Mouse (Mus musculus) embryonic facial prominence, embryonic 14.5 days (tissue): Measurements from ENCODE around the gene Ten1. TPM values are rescaled to one million over a fixed set of nuclear protein-coding genes. Genes with fewer than 3 reads are reported as not detected.

Experiments
- ATAC-seq: fragments of 200-750 bp; cut with Nextera tagmentation; 2 replicates; pipeline ENCODE4 v1.8.0; 2017; ENCODE audit warnings: low read depth, moderate number of reproducible peaks, moderate TSS enrichment
- DNase-seq: peaks from one replicate; pipeline ENCODE4 v3.0.0-alpha.2; 2015; ENCODE audit warnings: low spot score
- H3K27ac ChIP-seq: fragments of 300-500 bp; sonication (generic); replicated peaks from 2 replicates; pipeline ENCODE4 v1.5.1; 2014; ENCODE audit warnings: low read depth, mild to moderate bottlenecking, low read length, moderate library complexity
- H3K27me3 ChIP-seq: fragments of 300-500 bp; sonication (generic); replicated peaks from 2 replicates; pipeline ENCODE4 v1.6.1; 2014; ENCODE audit warnings: low read length; ENCODE audit not compliant: control insufficient read depth, insufficient read depth
- H3K36me3 ChIP-seq: fragments of 300-500 bp; sonication (generic); 2 replicates; pipeline ENCODE4 v1.6.1; 2014; ENCODE audit warnings: low read length, mixed read lengths; ENCODE audit not compliant: control insufficient read depth, insufficient read depth
- H3K4me1 ChIP-seq: fragments of 300-500 bp; sonication (generic); 2 replicates; pipeline ENCODE4 v1.6.1; 2014; ENCODE audit warnings: antibody characterized with exemption, low read length; ENCODE audit not compliant: control insufficient read depth, insufficient read depth
- H3K4me2 ChIP-seq: fragments of 300-500 bp; sonication (generic); 2 replicates; pipeline ENCODE4 v1.6.1; 2014; ENCODE audit warnings: low read depth, mild to moderate bottlenecking, low read length, moderate library complexity, mixed read lengths
- H3K4me3 ChIP-seq: fragments of 300-500 bp; sonication (generic); 2 replicates; pipeline ENCODE4 v1.5.1; 2014; ENCODE audit warnings: low read depth, mild to moderate bottlenecking, low read length
- H3K9ac ChIP-seq: fragments of 300-500 bp; sonication (generic); 2 replicates; pipeline ENCODE4 v1.6.1; 2014; ENCODE audit warnings: low read depth, mild to moderate bottlenecking, low read length, moderate library complexity, mixed read lengths
- H3K9me3 ChIP-seq: fragments of 300-500 bp; sonication (generic); 2 replicates; pipeline ENCODE4 v1.6.1; 2016; ENCODE audit warnings: low read length; ENCODE audit not compliant: control insufficient read depth
- WGBS: fragments of 180-500 bp; shearing (Covaris S2); extraction: QIAGEN DNeasy Blood & Tissue Kit; methylation state at CpG from one replicate; pipeline ENCODE4 v1.1.7; 2014; 5-methylcytosine and 5-hydroxymethylcytosine counted together
- polyA plus RNA-seq: library from polyadenylated mRNA; unstranded; fragments of >200 nt; fragmentation: Nextera tagmentation; extraction: Ambion mirVana; gene quantifications from 2 replicates; pipeline ENCODE4 v1.2.1, GENCODE M21; 2014

Ten1 gene
- 59.8 and 64.1 TPM in 2 replicates for polyA plus RNA-seq

DNA sequence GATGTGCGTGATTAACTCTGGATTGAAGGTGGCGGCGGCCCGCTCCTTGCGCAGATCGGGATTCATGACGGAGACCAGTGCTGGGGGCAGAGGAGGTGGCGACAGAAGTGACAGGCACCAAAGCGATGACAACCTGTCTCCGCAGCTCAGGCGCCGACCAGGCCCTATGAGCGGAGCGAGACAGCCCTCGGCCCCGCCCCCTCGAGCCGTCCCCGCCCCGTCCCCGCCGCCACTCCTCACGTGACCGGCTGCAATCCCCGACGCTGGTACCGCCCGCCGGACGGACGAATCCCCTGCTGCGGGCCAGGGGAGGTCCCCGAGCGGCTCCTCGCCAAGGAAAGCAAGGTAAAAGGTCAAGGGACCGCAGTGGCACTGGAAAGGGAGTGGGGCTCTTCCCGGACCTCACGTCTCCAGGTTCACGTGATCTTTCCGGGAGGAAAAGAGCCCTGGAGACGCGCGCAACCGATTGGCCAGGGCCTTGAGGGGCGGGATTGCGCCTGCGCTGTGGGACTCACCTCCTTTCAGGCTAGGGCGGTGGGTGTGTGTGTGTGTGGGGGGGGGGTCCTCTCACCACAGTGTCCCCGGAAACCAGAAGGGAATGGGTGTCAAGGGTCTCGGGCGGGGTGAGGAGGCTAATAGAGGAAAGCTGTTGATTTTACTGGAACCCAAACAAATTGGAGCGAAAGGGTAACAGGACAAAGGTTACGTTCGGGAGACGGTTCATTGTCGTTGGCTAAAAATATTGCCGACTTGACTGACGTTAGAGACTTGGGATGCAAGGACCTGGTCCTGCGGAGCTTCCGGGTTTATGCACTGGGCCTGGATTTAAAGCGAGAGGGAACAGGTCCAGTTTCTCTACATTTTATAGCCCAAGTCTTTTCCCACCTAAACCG is at the start of gene Ten1, which contains the start of gene Acox1:
Gene Ten1 (plus strand): TSS at position 217 of the 893 bp plus-strand sequence.
Gene Acox1 (minus strand): TSS at position 407 of the 893 bp plus-strand sequence.
- H3K36me3 ChIP-seq: 0 out of 2 replicates have a peak, but pooled peaks cover 10% of the 10 kb centered on the region
- H3K27me3 ChIP-seq: no peaks in the 10 kb centered on the region
- peak within 1 kb of the TSS; percentile 80 for H3K4me3 ChIP-seq
- 1% methylated on average over 57 of the region's 62 CpGs for WGBS
- peaks cover 8% of the 10 kb centered on the region for H3K4me1 ChIP-seq
- peak; percentile 98 for DNase-seq
- ATAC-seq: peak; percentile 98
- H3K9me3 ChIP-seq: no peaks in the 10 kb centered on the region
- peak within 1 kb of the TSS; percentile 78 for H3K9ac ChIP-seq
- H3K27ac ChIP-seq: peak within 1 kb of the TSS; percentile 89
- H3K4me2 ChIP-seq: peak within 1 kb of the TSS; percentile 79

DNA sequence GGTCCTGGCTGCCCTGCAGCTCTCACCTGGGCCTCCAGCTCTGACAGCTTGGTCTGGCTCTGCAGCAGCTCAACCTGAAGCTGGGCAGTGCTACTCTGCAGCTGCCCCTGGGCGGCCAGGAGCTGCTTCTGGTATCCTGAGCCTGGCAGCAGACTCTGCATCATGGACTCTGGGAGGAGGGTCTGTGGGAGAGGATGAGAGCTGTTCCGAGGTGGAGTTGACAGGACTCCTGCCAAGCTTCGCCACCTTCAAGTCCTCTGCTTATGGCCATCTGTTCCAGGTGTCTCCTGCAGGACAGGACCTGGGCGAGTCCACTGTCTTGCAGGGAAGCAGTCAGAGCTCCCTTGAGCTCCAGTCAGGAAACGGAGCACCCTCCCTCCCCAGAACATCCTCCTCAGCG is 49.3 kb upstream of the Ten1 start:
- no peaks in the 10 kb centered on the region for H3K27me3 ChIP-seq
- DNase-seq (no peak), ATAC-seq (no peak)
- peaks cover 99% of the 10 kb centered on the region for H3K36me3 ChIP-seq
- no peak overlapping the region for H3K27ac ChIP-seq
- no peak overlapping the region for H3K4me3 ChIP-seq
- WGBS: 80% methylated on average over 6 of the region's 6 CpGs
- H3K9me3 ChIP-seq: no peaks in the 10 kb centered on the region
- H3K4me1 ChIP-seq: no peaks in the 10 kb centered on the region
- no peak overlapping the region for H3K4me2 ChIP-seq
- H3K9ac ChIP-seq: no peak overlapping the region

DNA sequence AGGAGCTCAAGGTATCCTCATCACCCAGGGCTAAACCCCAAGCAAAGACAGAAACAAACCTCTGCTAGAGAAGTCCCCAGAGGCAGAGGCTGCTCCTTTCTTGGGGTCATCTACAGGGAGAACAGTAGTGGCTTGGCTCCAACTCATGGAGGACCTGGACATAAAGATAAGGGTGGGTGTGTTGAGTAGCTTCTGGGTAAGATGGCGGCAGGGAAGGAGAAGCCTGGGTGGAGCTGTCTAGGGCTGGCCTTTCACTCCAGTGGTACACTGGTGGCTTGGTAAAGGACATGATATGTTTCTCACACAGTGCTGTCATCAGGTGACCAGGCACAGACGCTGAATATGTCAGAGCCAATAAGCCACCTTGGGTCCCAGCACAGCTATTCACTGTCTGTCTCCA is 47.7 kb upstream of the Ten1 start:
- Histone ChIP-seq H3K36me3 (peaks cover 99% of the 10 kb centered on the region), H3K4me2 (no peak overlapping the region), H3K9ac (no peak overlapping the region), H3K9me3 (no peaks in the 10 kb centered on the region), H3K4me1 (no peaks in the 10 kb centered on the region), H3K4me3 (no peak overlapping the region), H3K27me3 (no peaks in the 10 kb centered on the region), H3K27ac (no peak overlapping the region)
- DNase-seq (no peak), ATAC-seq (no peak)
- WGBS: 92% methylated on average over 2 of the region's 2 CpGs

DNA sequence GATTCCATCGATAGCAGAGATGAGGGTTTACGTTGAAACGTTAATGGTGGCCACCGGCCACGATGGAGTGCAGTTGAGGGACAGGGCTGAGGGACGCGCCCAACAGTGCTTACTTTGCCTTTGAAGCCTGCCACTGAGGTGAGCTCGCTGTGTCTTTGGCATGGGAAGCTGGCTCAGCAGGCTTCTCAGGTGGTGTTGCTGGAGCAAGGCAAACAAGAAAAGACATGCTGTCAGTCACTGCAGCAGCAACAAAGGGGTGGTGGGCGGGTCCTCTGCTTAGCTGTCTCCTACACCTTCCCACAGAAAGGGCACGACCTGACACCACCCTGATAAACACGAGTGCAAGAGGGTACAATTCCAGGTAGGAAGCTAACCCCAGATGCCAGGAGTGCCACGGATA is 37.3 kb upstream of the Ten1 start:
- Histone ChIP-seq H3K4me3 (no peak overlapping the region), H3K9ac (no peak overlapping the region), H3K9me3 (no peaks in the 10 kb centered on the region), H3K4me1 (peaks cover 2% of the 10 kb centered on the region; the same call in 1 of the 2 replicates), H3K4me2 (no peak overlapping the region), H3K27me3 (no peaks in the 10 kb centered on the region), H3K27ac (peak overlapping the region; percentile 48), H3K36me3 (peaks cover 79% of the 10 kb centered on the region)
- ATAC-seq (peak; percentile 79), DNase-seq (peak; percentile 78)
- 65% methylated on average over 12 of the region's 12 CpGs for whole genome bisulfite sequencing

DNA sequence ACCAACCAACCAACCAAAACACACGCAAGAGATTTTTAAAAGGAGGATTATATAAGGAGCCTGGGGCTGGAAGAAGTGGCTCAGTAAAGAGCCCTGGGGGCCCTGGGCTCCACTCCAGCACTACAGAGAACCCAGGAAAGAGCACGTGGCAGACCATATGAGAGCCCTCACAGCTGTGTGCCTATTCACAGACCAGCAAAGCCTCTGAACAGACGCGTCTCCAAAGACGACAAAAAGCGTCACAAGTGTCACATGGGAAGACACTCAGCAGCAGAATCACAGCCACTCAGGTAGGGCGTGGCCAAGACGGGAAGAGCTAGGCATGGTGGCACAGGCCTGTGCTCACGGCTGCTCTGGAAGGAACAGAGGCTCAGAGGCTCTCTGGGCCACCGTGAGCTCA is 36.5 kb upstream of the Ten1 start:
- Histone ChIP-seq H3K36me3 (peaks cover 70% of the 10 kb centered on the region), H3K4me1 (peaks cover 11% of the 10 kb centered on the region; the same call in 1 of the 2 replicates), H3K9me3 (no peaks in the 10 kb centered on the region), H3K4me3 (no peak overlapping the region), H3K4me2 (no peak overlapping the region), H3K27ac (0 out of 2 replicates have a peak overlapping the region, but pooled peaks have one; percentile 15), H3K9ac (no peak overlapping the region), H3K27me3 (no peaks in the 10 kb centered on the region)
- WGBS: 78% methylated on average over 10 of the region's 10 CpGs
- ATAC-seq: 0 out of 2 replicates have a peak, but pooled peaks have one; percentile 20
- peak; percentile 51 for DNase-seq

DNA sequence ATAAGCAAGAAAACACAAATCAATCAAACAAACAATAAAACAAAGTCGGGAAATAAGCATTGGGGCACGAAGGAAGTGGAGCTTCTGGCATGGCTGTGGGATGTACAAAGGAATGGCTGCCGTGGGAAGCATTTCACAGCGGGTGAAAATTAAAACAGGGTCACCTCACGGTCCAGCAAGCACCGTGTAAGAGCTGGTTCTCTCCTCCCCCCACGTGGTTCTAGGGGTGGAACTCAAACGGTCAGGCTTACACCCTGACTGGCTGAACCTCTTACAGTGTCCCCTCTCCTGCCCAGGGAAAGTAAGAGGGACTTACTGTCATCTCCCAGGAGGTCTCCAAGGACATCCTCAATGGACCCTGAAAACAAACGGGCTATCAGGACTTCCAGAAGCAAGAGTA is 35.7 kb upstream of the Ten1 start:
- no peak overlapping the region for H3K27ac ChIP-seq
- H3K4me1 ChIP-seq: peaks cover 11% of the 10 kb centered on the region; the same call in 1 of the 2 replicates
- no peaks in the 10 kb centered on the region for H3K27me3 ChIP-seq
- H3K4me2 ChIP-seq: no peak overlapping the region
- peaks cover 62% of the 10 kb centered on the region for H3K36me3 ChIP-seq
- no peak for ATAC-seq
- H3K4me3 ChIP-seq: no peak overlapping the region
- no peaks in the 10 kb centered on the region for H3K9me3 ChIP-seq
- DNase-seq: no peak
- WGBS: 54% methylated on average over 9 of the region's 9 CpGs
- no peak overlapping the region for H3K9ac ChIP-seq

DNA sequence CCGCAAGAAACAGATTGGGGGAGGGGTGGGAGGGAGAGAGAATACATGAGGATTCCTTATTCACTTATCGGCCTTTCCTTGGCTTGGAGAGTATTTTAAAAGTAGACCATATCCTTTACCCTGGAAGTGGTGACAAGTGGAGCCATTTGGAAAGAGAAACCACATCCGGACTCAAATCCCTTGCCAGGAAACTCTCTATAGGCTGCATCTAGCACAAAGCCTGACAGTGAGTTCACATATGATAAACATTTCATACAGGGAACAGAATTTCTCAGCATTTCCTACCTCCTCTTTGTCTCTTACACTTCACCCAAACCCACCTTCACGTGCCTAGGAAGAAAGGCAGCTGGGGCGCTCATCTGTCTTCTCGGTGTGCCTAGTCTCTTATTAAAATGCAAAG is 31.4 kb upstream of the Ten1 start:
- ATAC-seq (no peak), DNase-seq (peak; percentile 84)
- peak overlapping the region; percentile 95 for H3K27ac ChIP-seq
- peaks cover 11% of the 10 kb centered on the region; the same call in 1 of the 2 replicates for H3K4me1 ChIP-seq
- peak overlapping the region; percentile 81 for H3K4me2 ChIP-seq
- 5% methylated on average over 6 of the region's 6 CpGs for WGBS
- no peaks in the 10 kb centered on the region for H3K9me3 ChIP-seq
- peaks cover 41% of the 10 kb centered on the region for H3K36me3 ChIP-seq
- peak overlapping the region; percentile 79 for H3K4me3 ChIP-seq
- H3K27me3 ChIP-seq: no peaks in the 10 kb centered on the region
- peak overlapping the region; percentile 86 for H3K9ac ChIP-seq

DNA sequence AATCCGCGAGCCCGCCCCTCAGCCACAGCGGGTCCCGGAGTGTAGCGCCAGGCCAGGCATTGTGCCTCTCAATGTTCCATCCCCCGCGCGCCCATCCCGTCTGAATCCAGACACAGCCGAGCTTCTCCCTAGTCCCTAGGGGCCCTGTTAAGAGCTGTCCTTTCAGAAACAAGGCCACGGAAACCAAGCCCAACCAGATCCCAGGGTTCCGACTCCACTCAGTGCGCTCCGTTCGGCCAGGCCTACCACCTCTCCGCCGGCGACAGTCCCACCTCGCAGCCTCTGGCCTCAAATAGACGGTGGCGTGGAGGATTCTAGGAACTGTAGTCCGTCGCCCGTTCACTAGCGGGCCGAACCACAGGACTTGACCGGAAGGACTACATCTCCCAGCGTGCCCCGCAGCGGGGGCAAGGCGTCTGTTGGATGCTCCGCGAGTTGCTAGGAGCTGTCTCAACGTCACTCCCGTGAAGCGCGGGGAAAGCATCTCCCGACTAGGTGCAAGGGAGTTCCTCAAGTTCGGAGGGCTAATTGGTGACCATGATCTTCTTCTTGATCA is 30.7 kb upstream of the Ten1 start, which contains the start of gene Fbf1:
Gene Fbf1 (minus strand): TSS at position 283 of the 556 bp plus-strand sequence.
- H3K36me3 ChIP-seq: peaks cover 48% of the 10 kb centered on the region
- DNase-seq (peak; percentile 99), ATAC-seq (peak; percentile 98)
- peak within 1 kb of the TSS; percentile 79 for H3K4me3 ChIP-seq
- no peaks in the 10 kb centered on the region for H3K9me3 ChIP-seq
- peak within 1 kb of the TSS; percentile 81 for H3K4me2 ChIP-seq
- WGBS: under 1% methylated on average over 39 of the region's 40 CpGs
- H3K9ac ChIP-seq: peak within 1 kb of the TSS; percentile 86
- no peaks in the 10 kb centered on the region for H3K27me3 ChIP-seq
- peak within 1 kb of the TSS; percentile 95 for H3K27ac ChIP-seq
- peaks cover 11% of the 10 kb centered on the region; the same call in 1 of the 2 replicates for H3K4me1 ChIP-seq
